Mouse (Mus musculus) urinary bladder, adult 18-20 months (tissue): ENCODE data around the gene Il13.

Experiments
- DNase-seq, 2 experiments: peaks; one replicate each; pipeline ENCODE4 v3.0.0; 2022; ENCODE audit warnings: low spot score in 2 of 2, mixed read lengths in 2 of 2

The Il13 gene

DNA sequence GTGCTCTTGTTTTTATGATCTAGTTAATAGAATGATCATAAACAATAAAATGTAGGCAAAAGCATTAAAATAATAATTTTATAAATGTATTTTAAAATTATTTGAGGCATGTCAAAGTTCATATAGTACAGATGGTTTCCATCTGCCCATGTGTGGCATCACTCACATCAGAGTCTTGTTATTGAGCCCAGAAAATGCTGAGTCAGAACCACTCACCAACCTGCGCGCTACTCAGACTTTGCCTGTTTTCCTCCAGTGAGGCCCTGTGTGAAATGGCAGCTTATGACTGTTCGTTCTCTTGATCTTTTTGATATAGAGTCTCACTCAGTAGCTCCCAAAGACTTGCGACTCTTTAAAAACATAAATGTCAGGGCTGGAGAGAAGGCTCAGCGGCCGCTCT, 49.0 kb downstream of the Il13 start:
- no peak for DNase-seq

DNA sequence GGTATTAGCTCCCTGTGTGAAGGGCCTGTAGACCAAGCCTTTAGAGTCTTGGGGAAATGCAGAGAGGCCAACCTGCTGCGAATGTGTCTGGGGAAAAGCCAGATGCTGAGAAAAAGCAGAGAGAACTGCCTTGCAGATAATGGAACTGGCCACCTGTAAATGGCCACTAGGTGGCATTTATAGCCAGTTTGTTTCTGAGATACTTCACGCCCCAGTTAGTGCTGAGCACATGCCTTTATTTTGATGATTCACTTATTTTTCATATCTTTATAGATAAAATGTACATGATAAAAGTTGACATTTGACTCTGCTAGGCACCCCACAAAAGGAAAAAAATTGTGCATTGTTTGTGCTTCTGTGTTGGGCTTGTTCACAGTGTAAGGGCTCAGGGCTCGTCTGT, 49.7 kb downstream of the Il13 start:
- no peak for DNase-seq

DNA sequence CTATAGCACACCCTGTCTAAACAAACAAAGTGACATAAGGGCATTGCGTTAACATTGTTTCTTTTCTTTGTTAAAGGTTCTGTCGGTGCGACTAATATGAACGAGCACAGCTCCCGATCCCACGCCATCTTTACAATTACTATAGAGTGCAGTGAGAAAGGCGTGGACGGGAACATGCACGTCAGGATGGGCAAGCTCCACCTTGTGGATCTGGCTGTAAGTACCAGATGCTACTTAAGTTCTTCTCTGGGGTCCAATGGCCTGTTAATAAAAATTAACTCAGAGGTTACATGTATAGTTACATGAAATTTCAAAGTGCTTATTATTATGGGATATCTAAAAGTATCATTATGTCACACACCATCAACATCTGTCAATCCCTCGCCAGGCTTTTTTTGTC, 51.4 kb downstream of the Il13 start:
- DNase-seq = no peak
